Mouse (Mus musculus) urinary bladder, postnatal 25 days (tissue): ENCODE data around the gene Gstm5.
A peak's percentile ranks its signal among the peaks of the same experiment; 100 is the strongest.

Source experiments
- DNase-seq: peaks from one replicate; pipeline ENCODE4 v3.0.0; 2022; ENCODE audit warnings: low spot score

The Gstm5 gene

GRCm38 (mm10) chr3:107931670-107932069, 36.0 kb downstream of the Gstm5 start, which contains the start of gene Gstm7:
Gene Gstm7 (minus strand): TSS chr3:107931817.
- peak; percentile 86 for DNase-seq

GRCm38 (mm10) chr3:107932128-107932527, 36.5 kb downstream of the Gstm5 start:
- DNase-seq = no peak

- DNase-seq = no peak
Observed at GRCm38 (mm10) chr3:107935268-107935667, 39.6 kb downstream of the Gstm5 start.

- no peak for DNase-seq
Observed at GRCm38 (mm10) chr3:107935888-107936287, 40.3 kb downstream of the Gstm5 start.

GRCm38 (mm10) chr3:107939403-107939802, 43.8 kb downstream of the Gstm5 start:
- DNase-seq = peak; percentile 74

- no peak for DNase-seq
Observed at GRCm38 (mm10) chr3:107939830-107940229, 44.2 kb downstream of the Gstm5 start.

GRCm38 (mm10) chr3:107940524-107940923, 44.9 kb downstream of the Gstm5 start:
- DNase-seq = no peak

GRCm38 (mm10) chr3:107941261-107941660, 45.6 kb downstream of the Gstm5 start:
- DNase-seq = no peak

GRCm38 (mm10) chr3:107943239-107943990, 47.8 kb downstream of the Gstm5 start, which contains the start of gene Gstm6:
Gene Gstm6 (minus strand): TSS chr3:107943749.
- DNase-seq = no peak

- no peak for DNase-seq
Observed at GRCm38 (mm10) chr3:107945729-107946128, 50.1 kb downstream of the Gstm5 start.
